Mouse (Mus musculus): Measurements from ENCODE around the gene Coro7. TPM values are rescaled to one million over a fixed set of nuclear protein-coding genes. Genes with fewer than 3 reads are reported as not detected.
A peak's percentile ranks its signal among the peaks of the same experiment; 100 is the strongest.
"Not testable (repeated sequence)": the region's sequence is repeated elsewhere in the genome, so short reads cannot be mapped to it uniquely, and the experiment has no call there.

The Coro7 gene
- total RNA-seq, 1 experiment = 14.4 TPM

DNA sequence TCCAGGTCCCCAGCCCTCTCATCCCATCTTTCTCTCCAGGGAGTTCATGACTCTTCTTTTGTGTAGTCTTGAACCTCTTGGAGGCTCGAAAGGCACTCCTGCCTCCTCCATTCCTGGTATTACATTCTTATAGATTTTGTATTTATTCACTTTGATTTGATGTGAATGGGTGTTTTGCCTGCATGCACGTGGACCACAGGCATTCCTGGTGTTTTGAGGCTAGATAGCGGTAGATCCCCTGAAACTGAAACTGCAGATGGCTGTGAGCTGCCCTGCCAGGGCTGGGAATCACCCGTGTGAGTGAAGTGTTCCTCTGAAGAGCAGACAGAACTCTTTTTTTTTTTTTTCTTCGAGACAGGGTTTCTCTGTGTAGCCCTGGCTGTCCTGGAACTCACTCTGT, 95.1 kb downstream of the Coro7 start:
- Histone ChIP-seq H3K36me3 (ENCODE audit: control insufficient read depth, insufficient read depth, low read length, poor library complexity, severe bottlenecking) (no peaks in the 10 kb centered on the region), H3K4me1 (ENCODE audit: control insufficient read depth in 2 of 2, insufficient read depth in 2 of 2, low read length in 2 of 2, poor library complexity in 1 of 2) (peaks cover 7 to 10% of the 10 kb centered on the region in 2 experiments), H3K27ac (ENCODE audit: insufficient read depth, low read depth, low read length, poor library complexity, severe bottlenecking) (no peak overlapping the region), H3K9me3 (ENCODE audit: control insufficient read depth, insufficient read depth, low read depth, low read length) (no peaks in the 10 kb centered on the region), H3K9ac (ENCODE audit: insufficient read depth, low read depth, low read length, poor library complexity, severe bottlenecking) (no peak overlapping the region), H3K4me3 (ENCODE audit: insufficient read depth in 1 of 2, low read depth in 1 of 2, low read length in 2 of 2, poor library complexity in 1 of 2, severe bottlenecking in 1 of 2) (no peak overlapping the region)
- in situ Hi-C loops (cut with MboI; ENCODE audit: low sequenced_read_pairs in 2 of 2, unreplicated experiment in 2 of 2) = no loop called here
- no peak for DNase-seq (ENCODE audit: low read depth, low spot score)
- no peak for TF ChIP-seq CHD2 (IDR thresholded peaks at IDR 0.05; ENCODE audit: low read depth, low read length)
- no peak for TF ChIP-seq HCFC1 (IDR thresholded peaks at IDR 0.05; ENCODE audit: borderline replicate concordance, insufficient read depth, low read length)
- TF ChIP-seq ZNF384 (IDR thresholded peaks at IDR 0.05; ENCODE audit: low read depth, low read length) = no peak
- TF ChIP-seq ZC3H11A (IDR thresholded peaks at IDR 0.05; ENCODE audit: borderline replicate concordance, low read depth, low read length) = no peak
- no peak for TF ChIP-seq MAFK (IDR thresholded peaks at IDR 0.05; ENCODE audit: insufficient read depth, low read depth, low read length)

DNA sequence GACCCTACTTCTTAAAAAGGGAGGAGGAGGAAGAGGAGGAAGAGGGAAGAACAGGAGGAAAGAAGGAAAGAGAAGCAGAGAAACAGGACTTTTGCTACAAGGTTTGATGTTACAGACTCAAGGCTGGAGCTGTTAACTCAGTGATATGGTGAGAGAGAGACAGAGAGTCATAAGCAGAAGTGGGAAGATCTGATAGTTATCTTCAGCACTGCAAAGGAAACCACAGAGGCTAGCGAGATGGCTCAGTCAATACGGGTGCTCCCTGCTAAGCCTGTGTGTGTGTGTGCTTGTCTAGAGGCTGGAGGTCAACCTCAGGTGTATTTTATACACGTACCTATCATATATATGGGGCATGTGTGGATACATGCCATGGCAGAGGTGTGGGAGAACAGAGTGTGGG, 95.8 kb downstream of the Coro7 start:
- Histone ChIP-seq H3K4me3 (ENCODE audit: insufficient read depth in 1 of 2, low read depth in 1 of 2, low read length in 2 of 2, poor library complexity in 1 of 2, severe bottlenecking in 1 of 2) (no peak overlapping the region), H3K9ac (ENCODE audit: insufficient read depth, low read depth, low read length, poor library complexity, severe bottlenecking) (no peak overlapping the region), H3K4me1 (ENCODE audit: control insufficient read depth in 2 of 2, insufficient read depth in 2 of 2, low read length in 2 of 2, poor library complexity in 1 of 2) (peaks cover 9% of the 10 kb centered on the region in 2 experiments; a peak in 3 of 4 replicates), H3K36me3 (ENCODE audit: control insufficient read depth, insufficient read depth, low read length, poor library complexity, severe bottlenecking) (no peaks in the 10 kb centered on the region), H3K9me3 (ENCODE audit: control insufficient read depth, insufficient read depth, low read depth, low read length) (no peaks in the 10 kb centered on the region), H3K27ac (ENCODE audit: insufficient read depth, low read depth, low read length, poor library complexity, severe bottlenecking) (no peak overlapping the region)
- in situ Hi-C loops (cut with MboI; ENCODE audit: low sequenced_read_pairs in 2 of 2, unreplicated experiment in 2 of 2) = no loop called here
- TF ChIP-seq CHD2 (IDR thresholded peaks at IDR 0.05; ENCODE audit: low read depth, low read length) (no peak), ZNF384 (IDR thresholded peaks at IDR 0.05; ENCODE audit: low read depth, low read length) (no peak), HCFC1 (IDR thresholded peaks at IDR 0.05; ENCODE audit: borderline replicate concordance, insufficient read depth, low read length) (no peak), MAFK (IDR thresholded peaks at IDR 0.05; ENCODE audit: insufficient read depth, low read depth, low read length) (no peak), ZC3H11A (IDR thresholded peaks at IDR 0.05; ENCODE audit: borderline replicate concordance, low read depth, low read length) (no peak)
- DNase-seq (ENCODE audit: low read depth, low spot score) = no peak

DNA sequence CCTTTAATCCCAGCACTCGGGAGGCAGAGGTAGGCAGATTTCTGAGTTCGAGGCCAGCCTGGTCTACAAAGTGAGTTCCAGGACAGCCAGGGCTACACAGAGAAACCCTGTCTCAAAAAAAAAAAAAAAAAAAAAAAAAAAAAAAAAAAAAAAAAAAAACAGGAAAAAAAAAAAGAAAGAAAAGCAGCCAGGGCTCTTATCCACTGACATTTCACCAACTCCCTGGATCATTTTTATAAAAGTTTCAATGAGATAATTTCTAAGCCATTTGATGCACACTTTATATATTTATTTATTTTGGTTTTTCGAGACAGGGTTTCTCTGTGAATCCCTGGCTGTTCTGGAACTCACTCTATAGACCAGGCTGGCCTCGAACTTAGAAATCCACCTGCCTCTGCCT, 98.4 kb downstream of the Coro7 start:
- H3K36me3 ChIP-seq (ENCODE audit: control insufficient read depth, insufficient read depth, low read length, poor library complexity, severe bottlenecking); H3K4me1 ChIP-seq (ENCODE audit: control insufficient read depth in 2 of 2, insufficient read depth in 2 of 2, low read length in 2 of 2, poor library complexity in 1 of 2); H3K9ac ChIP-seq (ENCODE audit: insufficient read depth, low read depth, low read length, poor library complexity, severe bottlenecking); in situ Hi-C loops (cut with MboI; ENCODE audit: low sequenced_read_pairs in 2 of 2, unreplicated experiment in 2 of 2); DNase-seq (ENCODE audit: low read depth, low spot score); H3K27ac ChIP-seq (ENCODE audit: insufficient read depth, low read depth, low read length, poor library complexity, severe bottlenecking); H3K9me3 ChIP-seq (ENCODE audit: control insufficient read depth, insufficient read depth, low read depth, low read length); H3K4me3 ChIP-seq (ENCODE audit: insufficient read depth in 1 of 2, low read depth in 1 of 2, low read length in 2 of 2, poor library complexity in 1 of 2, severe bottlenecking in 1 of 2): not testable (repeated sequence)
- peak; percentile 88; the same call in 1 of the 2 replicates for TF ChIP-seq ZNF384 (IDR thresholded peaks at IDR 0.05; ENCODE audit: low read depth, low read length)

GRCm38 (mm10) chr16:4578630-4579029, 100.9 kb downstream of the Coro7 start:
- DNase-seq (ENCODE audit: low read depth, low spot score) = no peak
- H3K9me3 ChIP-seq (ENCODE audit: control insufficient read depth, insufficient read depth, low read depth, low read length) = no peaks in the 10 kb centered on the region
- H3K36me3 ChIP-seq (ENCODE audit: control insufficient read depth, insufficient read depth, low read length, poor library complexity, severe bottlenecking) = no peaks in the 10 kb centered on the region
- in situ Hi-C loops (cut with MboI; ENCODE audit: low sequenced_read_pairs in 2 of 2, unreplicated experiment in 2 of 2) = no loop called here
- H3K4me1 ChIP-seq (ENCODE audit: control insufficient read depth in 2 of 2, insufficient read depth in 2 of 2, low read length in 2 of 2, poor library complexity in 1 of 2) = peaks cover 0 to 12% of the 10 kb centered on the region in 2 experiments; a peak in 2 of 4 replicates
- H3K27ac ChIP-seq (ENCODE audit: insufficient read depth, low read depth, low read length, poor library complexity, severe bottlenecking) = no peak overlapping the region
- TF ChIP-seq ZNF384 (IDR thresholded peaks at IDR 0.05; ENCODE audit: low read depth, low read length) (no peak), ZC3H11A (IDR thresholded peaks at IDR 0.05; ENCODE audit: borderline replicate concordance, low read depth, low read length) (no peak), CHD2 (IDR thresholded peaks at IDR 0.05; ENCODE audit: low read depth, low read length) (no peak), HCFC1 (IDR thresholded peaks at IDR 0.05; ENCODE audit: borderline replicate concordance, insufficient read depth, low read length) (no peak)
- no peak overlapping the region for H3K4me3 ChIP-seq (ENCODE audit: insufficient read depth in 1 of 2, low read depth in 1 of 2, low read length in 2 of 2, poor library complexity in 1 of 2, severe bottlenecking in 1 of 2)
- no peak overlapping the region for H3K9ac ChIP-seq (ENCODE audit: insufficient read depth, low read depth, low read length, poor library complexity, severe bottlenecking)

- in situ Hi-C loops (cut with MboI; ENCODE audit: low sequenced_read_pairs in 2 of 2, unreplicated experiment in 2 of 2) = no loop called here
Observed at GRCm38 (mm10) chr16:4576873-4577272, 102.7 kb downstream of the Coro7 start.

More at GRCm38 (mm10) chr16:4576873-4577272, 102.7 kb downstream of the Coro7 start:
- DNase-seq (ENCODE audit: low read depth, low spot score) = no peak
- no peaks in the 10 kb centered on the region for H3K9me3 ChIP-seq (ENCODE audit: control insufficient read depth, insufficient read depth, low read depth, low read length)
- peaks cover 0 to 12% of the 10 kb centered on the region in 2 experiments; a peak in 2 of 4 replicates for H3K4me1 ChIP-seq (ENCODE audit: control insufficient read depth in 2 of 2, insufficient read depth in 2 of 2, low read length in 2 of 2, poor library complexity in 1 of 2)
- no peak overlapping the region for H3K27ac ChIP-seq (ENCODE audit: insufficient read depth, low read depth, low read length, poor library complexity, severe bottlenecking)
- H3K9ac ChIP-seq (ENCODE audit: insufficient read depth, low read depth, low read length, poor library complexity, severe bottlenecking) = no peak overlapping the region
- no peak overlapping the region for H3K4me3 ChIP-seq (ENCODE audit: insufficient read depth in 1 of 2, low read depth in 1 of 2, low read length in 2 of 2, poor library complexity in 1 of 2, severe bottlenecking in 1 of 2)
- TF ChIP-seq ZC3H11A (IDR thresholded peaks at IDR 0.05; ENCODE audit: borderline replicate concordance, low read depth, low read length) = no peak
- H3K36me3 ChIP-seq (ENCODE audit: control insufficient read depth, insufficient read depth, low read length, poor library complexity, severe bottlenecking) = no peaks in the 10 kb centered on the region

Other genes starting within 250 kb of the Coro7 start
- 24.0 and 28.0 TPM in 2 replicates for gene Srl, start 138.0 kb downstream of the Coro7 start, total RNA-seq (2012; rRNA removed)
- gene Tfap4, start 119.9 kb downstream of the Coro7 start, total RNA-seq (2012; rRNA removed) = 15.4 and 19.0 TPM in 2 replicates
- 18.2 and 19.6 TPM in 2 replicates for gene Glis2, start 85.1 kb downstream of the Coro7 start, total RNA-seq (2012; rRNA removed)
- gene Pam16, start 54.8 kb downstream of the Coro7 start, total RNA-seq (2012; rRNA removed) = 127 and 131 TPM in 2 replicates
- gene Vasn, start 39.8 kb downstream of the Coro7 start, total RNA-seq (2012; rRNA removed) = 8.7 and 11.2 TPM in 2 replicates
- gene Dnaja3, start 39.8 kb downstream of the Coro7 start, total RNA-seq (2012; rRNA removed) = 45.5 and 53.2 TPM in 2 replicates
- 35.2 and 43.5 TPM in 2 replicates for gene Nmral1, start 39.6 kb upstream of the Coro7 start, total RNA-seq (2012; rRNA removed)
- gene Hmox2, start 46.6 kb upstream of the Coro7 start, total RNA-seq (2012; rRNA removed) = 26.2 and 36.1 TPM in 2 replicates
- 27.1 and 35.1 TPM in 2 replicates for gene Cdip1, start 110.5 kb upstream of the Coro7 start, total RNA-seq (2012; rRNA removed)
- gene 4930562C15Rik, start 155.6 kb upstream of the Coro7 start, total RNA-seq (2012; rRNA removed) = 0.09 and 0.21 TPM in 2 replicates
- gene Ubald1, start 200.5 kb upstream of the Coro7 start, total RNA-seq (2012; rRNA removed) = 26.7 and 41.3 TPM in 2 replicates
- gene Mgrn1, start 206.5 kb upstream of the Coro7 start, total RNA-seq (2012; rRNA removed) = 24.0 and 25.7 TPM in 2 replicates

Measured in ES-E14 (cell line).